Mouse (Mus musculus) intestine, postnatal 0 days (tissue): ENCODE data around the gene Gm4297. TPM values are rescaled to one million over a fixed set of nuclear protein-coding genes. Genes with fewer than 3 reads are reported as not detected.
"Not testable (repeated sequence)": the region's sequence is repeated elsewhere in the genome, so short reads cannot be mapped to it uniquely, and the experiment has no call there.

Experiments
- ATAC-seq: fragments of 200-750 bp; cut with Nextera tagmentation; 2 replicates; pipeline ENCODE4 v1.8.0; 2017; ENCODE audit warnings: mild to moderate bottlenecking, moderate TSS enrichment, moderate library complexity
- H3K27ac ChIP-seq: fragments of 300-500 bp; sonication (generic); 2 replicates; pipeline ENCODE4 v1.5.1; 2014; ENCODE audit warnings: mild to moderate bottlenecking, low read depth, low read length, moderate library complexity
- H3K27me3 ChIP-seq: fragments of 300-500 bp; sonication (generic); replicated peaks from 2 replicates; pipeline ENCODE4 v1.6.1; 2014; ENCODE audit warnings: low read length, mixed read lengths; ENCODE audit not compliant: control insufficient read depth, insufficient read depth
- H3K36me3 ChIP-seq: fragments of 300-500 bp; sonication (generic); 2 replicates; pipeline ENCODE4 v1.6.1; 2014; ENCODE audit warnings: mild to moderate bottlenecking, moderate library complexity; ENCODE audit not compliant: control insufficient read depth, insufficient read depth
- H3K4me1 ChIP-seq: fragments of 300-500 bp; sonication (generic); replicated peaks from 2 replicates; pipeline ENCODE4 v1.6.1; 2014; ENCODE audit warnings: antibody characterized with exemption, low read length, mixed read lengths; ENCODE audit not compliant: control insufficient read depth, insufficient read depth
- H3K4me2 ChIP-seq: fragments of 300-500 bp; sonication (generic); replicated peaks from 2 replicates; pipeline ENCODE4 v1.6.1; 2014; ENCODE audit warnings: low read depth, mild to moderate bottlenecking, moderate library complexity
- H3K4me3 ChIP-seq: fragments of 300-500 bp; sonication (generic); 2 replicates; pipeline ENCODE4 v1.5.1; 2014; ENCODE audit warnings: low read depth, low read length
- H3K9ac ChIP-seq: fragments of 300-500 bp; sonication (generic); 2 replicates; pipeline ENCODE4 v1.6.1; 2014; ENCODE audit warnings: mild to moderate bottlenecking, low read depth, low read length
- H3K9me3 ChIP-seq: fragments of 300-500 bp; sonication (generic); 2 replicates; pipeline ENCODE4 v1.6.1; 2016; ENCODE audit warnings: mixed run types; ENCODE audit not compliant: control insufficient read depth
- WGBS: fragments of 180-500 bp; shearing (Covaris S2); extraction: QIAGEN DNeasy Blood & Tissue Kit; methylation state at CpG from one replicate; pipeline ENCODE4 v1.1.7; 2014; 5-methylcytosine and 5-hydroxymethylcytosine counted together
- microRNA-seq: library from miRNA; unstranded; fragments of <30 nt; microRNA quantifications from one replicate; pipeline ENCODE4, GENCODE M21; 2016
- polyA plus RNA-seq: library from polyadenylated mRNA; unstranded; fragments of >200 nt; fragmentation: Nextera tagmentation; extraction: Ambion mirVana; gene quantifications from 2 replicates; pipeline ENCODE4 v1.2.1, GENCODE M21; 2015

The Gm4297 gene
- polyA plus RNA-seq, result not detected in 2 replicates

DNA sequence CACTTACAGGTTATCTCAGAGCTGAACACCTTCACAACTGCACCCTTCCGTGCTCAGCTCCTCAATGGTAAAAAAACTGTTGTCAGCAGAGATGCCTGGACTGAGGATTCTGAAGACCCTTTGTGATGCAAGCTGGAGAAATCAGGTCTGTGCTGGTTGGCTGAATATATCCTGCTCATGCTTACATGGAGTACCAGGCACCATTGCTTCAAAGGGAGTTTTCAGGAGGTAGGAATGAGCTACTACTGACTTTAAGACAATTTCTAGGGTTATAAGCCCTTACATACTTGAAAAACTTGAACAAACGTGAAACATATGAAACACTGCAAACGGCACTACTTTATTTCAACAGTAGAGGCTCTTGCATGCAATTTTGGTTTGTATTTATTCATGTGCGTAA, at the start of gene Gm4297:
Gene Gm4297, minus strand, starts transcription at position 101 of the 400 bp plus-strand sequence.
- not testable (repeated sequence) for ATAC-seq, H3K27ac ChIP-seq, H3K4me2 ChIP-seq, H3K4me3 ChIP-seq, H3K9me3 ChIP-seq, H3K9ac ChIP-seq, H3K36me3 ChIP-seq, H3K27me3 ChIP-seq, H3K4me1 ChIP-seq
- 79% methylated on average over 4 of the region's 4 CpGs for WGBS

Small RNA genes within 50 kb of the gene (microRNA-seq; reads per million reads assigned to microRNA genes)
- gene Gm27839 (not detected), gene Gm27910 (not detected)

Other genes with a start within 250 kb of the Gm4297 start
- gene Gm5934, start 74.1 kb downstream of the Gm4297 start, polyA plus RNA-seq, result not detected in 2 replicates
- gene Gm5935, start 200.3 kb upstream of the Gm4297 start, polyA plus RNA-seq, result not detected in 2 replicates